Mouse (Mus musculus) neural tube, embryonic 13.5 days (tissue): ENCODE measurements at regions not wholly inside any gene's neighbourhood (a gene's known extent, or its start where the extent isn't known, plus 50 kb on each side); places are given as distances from the start of the nearest gene placed in this dataset.

Source experiments
- ATAC-seq: fragments of 200-750 bp; cut with Nextera tagmentation; 2 replicates; pipeline ENCODE4 v1.8.0; 2017; ENCODE audit warnings: low read depth, mild to moderate bottlenecking, moderate TSS enrichment, moderate library complexity
- H3K27ac ChIP-seq: fragments of 300-500 bp; sonication (generic); replicated peaks from 2 replicates; pipeline ENCODE4 v1.5.1; 2015; ENCODE audit warnings: moderate library complexity, mild to moderate bottlenecking, inconsistent platforms
- H3K27me3 ChIP-seq: fragments of 300-500 bp; sonication (generic); 2 replicates; pipeline ENCODE4 v1.6.1; 2015; ENCODE audit warnings: mild to moderate bottlenecking, inconsistent platforms
- H3K36me3 ChIP-seq: fragments of 300-500 bp; sonication (generic); 2 replicates; pipeline ENCODE4 v1.6.1; 2015; ENCODE audit warnings: mild to moderate bottlenecking, inconsistent platforms
- H3K4me1 ChIP-seq: fragments of 300-500 bp; sonication (generic); replicated peaks from 2 replicates; pipeline ENCODE4 v1.6.1; 2015; ENCODE audit warnings: inconsistent platforms
- H3K4me2 ChIP-seq: fragments of 300-500 bp; sonication (generic); 2 replicates; pipeline ENCODE4 v1.6.1; 2015; ENCODE audit warnings: inconsistent platforms, mild to moderate bottlenecking, moderate library complexity
- H3K4me3 ChIP-seq: fragments of 300-500 bp; sonication (generic); 2 replicates; pipeline ENCODE4 v1.5.1; 2015; ENCODE audit warnings: mild to moderate bottlenecking, inconsistent platforms
- H3K9ac ChIP-seq: fragments of 300-500 bp; sonication (generic); 2 replicates; pipeline ENCODE4 v1.6.1; 2015; ENCODE audit warnings: moderate library complexity, mild to moderate bottlenecking, inconsistent platforms
- H3K9me3 ChIP-seq: fragments of 300-500 bp; sonication (generic); 2 replicates; pipeline ENCODE4 v1.6.1; 2016; ENCODE audit warnings: inconsistent platforms
- whole genome bisulfite sequencing: fragments of 180-500 bp; shearing (Covaris S2); methylation state at CpG from one replicate; pipeline ENCODE4 v1.1.7; 2015; 5-methylcytosine and 5-hydroxymethylcytosine counted together

GRCm38 (mm10) chr9:50176131-50176530 is 168.6 kb downstream of the Rpl10-ps3 start:
- H3K27ac ChIP-seq: no peak overlapping the region
- no peaks in the 10 kb centered on the region for H3K9me3 ChIP-seq
- H3K4me1 ChIP-seq: peaks cover 9% of the 10 kb centered on the region
- H3K4me2 ChIP-seq: no peak overlapping the region
- WGBS: 93% methylated on average over 2 of the region's 2 CpGs
- H3K4me3 ChIP-seq: no peak overlapping the region
- H3K27me3 ChIP-seq: peaks cover 2% of the 10 kb centered on the region; the same call in 1 of the 2 replicates
- H3K36me3 ChIP-seq: no peaks in the 10 kb centered on the region
- H3K9ac ChIP-seq: no peak overlapping the region
- no peak for ATAC-seq

DNA sequence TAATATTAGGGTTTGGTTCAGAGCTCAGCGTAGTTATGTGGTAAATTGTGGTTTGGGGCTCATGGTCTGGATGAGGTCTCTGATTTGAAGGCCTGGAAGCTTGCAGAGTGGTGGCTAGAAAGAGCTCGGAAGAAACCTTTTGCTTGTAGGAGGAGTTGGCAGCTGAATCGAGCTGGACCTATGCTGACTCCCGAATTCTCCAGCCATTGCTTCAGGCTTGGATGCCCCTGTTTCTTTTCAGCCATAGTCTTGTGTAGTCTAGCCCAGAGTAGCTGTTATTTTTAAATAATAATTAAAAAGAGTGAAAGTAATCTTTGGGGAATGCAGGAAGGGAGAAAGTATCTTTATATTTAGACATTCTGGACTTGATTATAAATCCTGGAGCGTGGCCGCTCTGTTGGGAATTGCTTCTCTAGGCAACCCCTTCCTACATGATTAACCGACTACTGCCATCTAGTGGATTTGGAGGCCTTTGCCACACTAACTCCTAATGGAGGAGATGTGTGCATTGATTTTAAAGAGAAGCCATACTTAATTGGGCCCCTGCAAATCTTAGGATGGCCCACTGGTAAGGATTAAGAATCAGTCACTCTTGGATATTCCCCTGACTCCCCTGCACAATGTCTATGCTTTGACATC is 172.8 kb downstream of the Rpl10-ps3 start:
- peak overlapping the region; percentile 18 for H3K4me3 ChIP-seq
- WGBS: 14% methylated on average over 7 of the region's 7 CpGs
- H3K9ac ChIP-seq: no peak overlapping the region
- H3K36me3 ChIP-seq: no peaks in the 10 kb centered on the region
- no peak overlapping the region for H3K27ac ChIP-seq
- no peaks in the 10 kb centered on the region for H3K9me3 ChIP-seq
- H3K4me2 ChIP-seq: peak overlapping the region; percentile 43
- H3K27me3 ChIP-seq: peaks cover 2% of the 10 kb centered on the region; the same call in 1 of the 2 replicates
- peak; percentile 81 for ATAC-seq
- H3K4me1 ChIP-seq: peaks cover 11% of the 10 kb centered on the region

DNA sequence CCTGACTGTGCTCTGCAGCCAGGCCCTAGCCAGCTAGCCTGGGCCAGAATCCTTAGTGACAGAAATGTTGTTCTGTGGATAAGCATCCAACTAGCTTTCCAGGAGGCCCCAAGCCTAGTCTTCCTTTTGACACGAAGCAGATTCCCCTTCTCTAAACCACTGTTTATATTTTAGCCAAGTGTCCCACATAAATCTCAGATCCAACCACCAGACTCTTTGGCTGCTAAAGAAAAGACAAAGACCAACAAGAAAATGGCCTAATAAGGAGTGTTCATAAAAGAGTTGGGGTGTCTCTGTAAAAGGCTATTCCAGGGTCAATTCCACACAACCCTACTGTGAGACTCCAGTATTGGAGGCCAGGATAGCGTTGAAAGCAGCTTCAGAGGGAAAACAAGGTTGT is 173.6 kb downstream of the Rpl10-ps3 start:
- H3K4me1 ChIP-seq: peaks cover 11% of the 10 kb centered on the region
- H3K4me3 ChIP-seq: no peak overlapping the region
- WGBS: 26% methylated on average over 2 of the region's 2 CpGs
- H3K9me3 ChIP-seq: no peaks in the 10 kb centered on the region
- H3K36me3 ChIP-seq: no peaks in the 10 kb centered on the region
- peaks cover 2% of the 10 kb centered on the region; the same call in 1 of the 2 replicates for H3K27me3 ChIP-seq
- H3K27ac ChIP-seq: no peak overlapping the region
- ATAC-seq: no peak
- H3K9ac ChIP-seq: no peak overlapping the region
- no peak overlapping the region for H3K4me2 ChIP-seq

DNA sequence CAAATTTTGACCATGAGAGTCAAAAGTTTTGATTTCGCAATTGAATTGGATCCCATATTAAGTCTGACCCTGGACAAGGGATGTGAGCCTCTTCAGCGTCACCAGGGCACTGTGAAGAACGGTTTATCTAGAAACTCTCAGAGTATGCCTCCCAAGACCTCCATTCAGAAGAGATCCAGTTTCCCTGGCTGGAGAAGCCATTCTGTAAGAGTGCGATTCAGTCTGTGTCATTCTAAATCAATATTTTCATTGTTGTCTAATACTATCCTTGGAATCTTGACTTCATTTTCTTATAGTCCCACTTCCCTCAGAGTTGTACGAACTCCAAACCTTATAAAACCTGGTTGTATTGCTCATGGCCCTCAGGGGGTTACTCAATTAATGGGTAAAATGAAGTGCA is 174.1 kb downstream of the Rpl10-ps3 start:
- 82% methylated on average over 5 of the region's 5 CpGs for WGBS
- H3K9ac ChIP-seq: no peak overlapping the region
- no peaks in the 10 kb centered on the region for H3K36me3 ChIP-seq
- no peak overlapping the region for H3K27ac ChIP-seq
- H3K4me1 ChIP-seq: peaks cover 11% of the 10 kb centered on the region
- H3K4me2 ChIP-seq: no peak overlapping the region
- H3K27me3 ChIP-seq: peaks cover 2% of the 10 kb centered on the region; the same call in 1 of the 2 replicates
- no peak for ATAC-seq
- H3K4me3 ChIP-seq: no peak overlapping the region
- H3K9me3 ChIP-seq: no peaks in the 10 kb centered on the region

DNA sequence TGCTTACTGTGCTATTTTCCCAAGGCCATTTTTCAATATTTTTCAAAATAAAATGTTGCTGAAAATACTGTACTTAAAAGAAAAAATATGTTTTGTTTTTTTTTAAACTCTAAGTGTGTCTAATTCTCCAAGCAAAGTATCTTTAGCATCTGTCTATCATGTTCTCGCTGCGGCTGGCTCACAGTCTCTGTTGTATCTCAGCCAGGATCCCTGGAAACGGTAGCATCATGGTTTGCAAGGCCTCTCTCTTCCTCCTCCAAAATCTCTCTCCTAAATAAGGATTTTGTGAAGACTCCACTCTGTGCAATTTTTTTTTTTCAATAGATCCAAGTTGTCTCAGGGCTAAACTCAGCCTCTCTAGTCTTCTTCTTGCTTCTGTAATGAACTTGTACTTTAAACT is 190.2 kb downstream of the Rpl10-ps3 start:
- Histone ChIP-seq H3K4me1 (no peaks in the 10 kb centered on the region), H3K36me3 (no peaks in the 10 kb centered on the region), H3K4me2 (no peak overlapping the region), H3K9ac (no peak overlapping the region), H3K27me3 (no peaks in the 10 kb centered on the region), H3K9me3 (no peaks in the 10 kb centered on the region), H3K4me3 (no peak overlapping the region), H3K27ac (no peak overlapping the region)
- WGBS: 93% methylated on average over 3 of the region's 3 CpGs
- ATAC-seq: no peak

DNA sequence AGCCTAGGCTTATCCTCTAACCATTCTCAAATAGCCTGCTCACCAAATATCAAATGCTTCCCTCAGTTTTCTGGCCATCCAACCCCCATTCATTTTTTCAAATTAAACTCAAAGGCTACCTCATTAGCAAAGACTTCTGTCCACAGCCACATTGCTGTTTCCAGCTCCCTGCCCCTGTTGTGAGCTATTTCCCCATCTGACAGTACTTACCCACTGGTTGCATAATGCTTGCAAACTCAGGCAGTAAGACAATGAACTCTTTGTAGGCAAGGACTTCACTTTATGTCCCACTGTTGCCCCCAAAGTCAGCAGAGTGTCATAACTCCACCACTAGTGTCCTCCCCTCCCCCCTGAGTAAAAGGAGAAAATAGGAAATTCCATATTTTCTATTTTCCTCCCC is 194.7 kb downstream of the Rpl10-ps3 start:
- no peaks in the 10 kb centered on the region for H3K27me3 ChIP-seq
- no peak overlapping the region for H3K27ac ChIP-seq
- H3K36me3 ChIP-seq: no peaks in the 10 kb centered on the region
- H3K9me3 ChIP-seq: no peaks in the 10 kb centered on the region
- no peak for ATAC-seq
- no peak overlapping the region for H3K9ac ChIP-seq
- H3K4me3 ChIP-seq: no peak overlapping the region
- H3K4me1 ChIP-seq: peaks cover 6% of the 10 kb centered on the region; the same call in 1 of the 2 replicates
- H3K4me2 ChIP-seq: no peak overlapping the region

GRCm38 (mm10) chr9:50142756-50143155 is 202.0 kb downstream of the Rpl10-ps3 start:
- Histone ChIP-seq H3K27me3 (no peaks in the 10 kb centered on the region), H3K9ac (no peak overlapping the region), H3K4me1 (peaks cover 35% of the 10 kb centered on the region), H3K27ac (no peak overlapping the region), H3K9me3 (no peaks in the 10 kb centered on the region), H3K4me2 (no peak overlapping the region), H3K36me3 (no peaks in the 10 kb centered on the region), H3K4me3 (no peak overlapping the region)
- 27% methylated on average over 1 of the region's 1 CpGs for WGBS
- peak; percentile 61 for ATAC-seq

DNA sequence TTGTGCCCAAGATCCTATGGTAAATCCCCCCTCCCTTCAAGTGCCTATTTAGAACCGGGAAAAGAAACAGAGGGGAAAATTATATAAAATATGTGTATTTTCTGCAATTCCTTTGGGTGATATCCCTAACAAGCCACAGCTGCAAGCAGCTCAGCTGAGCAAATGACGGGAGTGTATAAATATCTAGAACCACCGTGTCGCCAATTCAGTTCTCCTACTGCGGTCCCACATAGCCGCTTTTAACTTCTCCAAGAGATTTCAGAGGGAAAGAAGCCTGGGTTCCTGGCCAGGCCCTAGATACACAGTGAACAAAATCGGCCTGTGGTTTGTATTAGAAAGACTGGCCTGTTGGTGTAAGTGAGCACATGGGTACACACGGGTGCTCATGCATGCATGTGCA is 202.7 kb downstream of the Rpl10-ps3 start:
- Histone ChIP-seq H3K9ac (no peak overlapping the region), H3K4me1 (peaks cover 35% of the 10 kb centered on the region), H3K4me3 (no peak overlapping the region), H3K36me3 (no peaks in the 10 kb centered on the region), H3K27me3 (no peaks in the 10 kb centered on the region), H3K4me2 (no peak overlapping the region), H3K27ac (no peak overlapping the region), H3K9me3 (no peaks in the 10 kb centered on the region)
- 86% methylated on average over 8 of the region's 8 CpGs for whole genome bisulfite sequencing
- ATAC-seq: 0 out of 2 replicates have a peak, but pooled peaks have one; percentile 11

DNA sequence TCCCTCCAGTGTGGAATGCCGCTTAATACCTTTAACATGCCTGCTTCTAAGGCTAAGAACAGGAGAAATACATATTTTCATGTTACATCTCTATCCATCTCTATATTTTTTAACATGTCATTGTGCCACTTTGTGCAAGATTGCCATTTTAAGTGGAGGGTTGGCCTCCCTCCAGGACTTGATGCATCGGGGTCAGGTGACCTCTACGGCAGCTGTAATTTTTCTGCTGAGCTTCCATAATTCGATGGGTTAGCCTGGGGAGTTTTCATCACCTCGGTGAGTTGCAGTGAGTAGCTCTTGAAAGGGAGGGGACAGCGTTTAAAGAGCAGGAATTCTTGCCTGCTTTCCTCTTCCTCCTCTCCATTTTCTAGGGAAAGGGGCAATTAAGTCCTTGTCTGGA is 203.6 kb downstream of the Rpl10-ps3 start:
- H3K9me3 ChIP-seq: no peaks in the 10 kb centered on the region
- no peaks in the 10 kb centered on the region for H3K27me3 ChIP-seq
- no peak for ATAC-seq
- H3K4me1 ChIP-seq: peaks cover 29% of the 10 kb centered on the region
- 53% methylated on average over 6 of the region's 6 CpGs for WGBS
- no peak overlapping the region for H3K4me2 ChIP-seq
- H3K4me3 ChIP-seq: no peak overlapping the region
- H3K27ac ChIP-seq: peak overlapping the region; percentile 52; the same call in 1 of the 2 replicates
- no peaks in the 10 kb centered on the region for H3K36me3 ChIP-seq
- H3K9ac ChIP-seq: no peak overlapping the region

GRCm38 (mm10) chr9:50138341-50138978 is 206.3 kb downstream of the Rpl10-ps3 start:
- H3K27me3 ChIP-seq: no peaks in the 10 kb centered on the region
- H3K4me1 ChIP-seq: peaks cover 33% of the 10 kb centered on the region
- no peaks in the 10 kb centered on the region for H3K9me3 ChIP-seq
- no peak overlapping the region for H3K4me3 ChIP-seq
- ATAC-seq: no peak; the same call in 1 of the 2 replicates
- WGBS: 82% methylated on average over 9 of the region's 9 CpGs
- H3K36me3 ChIP-seq: no peaks in the 10 kb centered on the region
- H3K4me2 ChIP-seq: no peak overlapping the region
- H3K9ac ChIP-seq: no peak overlapping the region
- no peak overlapping the region for H3K27ac ChIP-seq

- Histone ChIP-seq H3K36me3 (no peaks in the 10 kb centered on the region), H3K27ac (no peak overlapping the region), H3K4me2 (no peak overlapping the region), H3K9ac (no peak overlapping the region), H3K4me1 (peaks cover 16% of the 10 kb centered on the region), H3K27me3 (no peaks in the 10 kb centered on the region), H3K9me3 (no peaks in the 10 kb centered on the region), H3K4me3 (no peak overlapping the region)
- ATAC-seq: no peak
- 70% methylated on average over 1 of the region's 1 CpGs for WGBS
Measured at GRCm38 (mm10) chr9:50136636-50136985, 208.2 kb downstream of the Rpl10-ps3 start.

DNA sequence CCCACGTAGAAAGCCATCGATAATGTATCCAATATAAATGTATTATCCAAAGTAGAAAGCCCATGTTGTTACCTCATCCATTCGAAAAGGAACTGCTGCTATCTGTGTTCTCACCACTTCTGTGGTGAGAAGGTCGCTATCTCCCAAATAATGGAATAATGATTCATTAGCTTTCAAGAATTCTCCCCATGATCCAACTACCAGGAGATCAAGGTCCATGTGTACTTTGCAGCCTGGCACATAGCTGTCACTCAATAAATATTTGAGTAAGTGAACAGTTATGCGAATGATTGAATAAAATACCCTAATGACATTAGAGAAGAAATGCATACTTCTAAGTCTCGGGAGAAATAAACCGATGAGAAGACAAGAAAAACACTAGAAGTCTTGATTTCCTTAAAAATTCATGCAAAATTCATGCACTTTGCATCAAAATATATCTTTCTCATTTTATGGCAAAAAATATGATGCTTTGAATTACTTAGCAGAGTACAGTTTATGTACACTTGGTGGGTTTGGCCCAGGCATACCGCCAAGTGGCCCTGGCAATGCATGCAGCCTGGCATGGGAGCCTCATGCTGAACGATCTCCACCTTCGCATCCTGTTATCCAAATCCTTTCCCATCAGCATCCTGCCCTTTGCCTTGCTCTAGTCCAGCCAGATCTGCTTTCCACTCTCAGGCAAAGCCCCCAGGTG is 208.7 kb downstream of the Rpl10-ps3 start:
- peaks cover 11% of the 10 kb centered on the region for H3K4me1 ChIP-seq
- no peak overlapping the region for H3K4me3 ChIP-seq
- H3K4me2 ChIP-seq: no peak overlapping the region
- H3K27ac ChIP-seq: no peak overlapping the region
- H3K27me3 ChIP-seq: no peaks in the 10 kb centered on the region
- 92% methylated on average over 10 of the region's 10 CpGs for WGBS
- H3K9ac ChIP-seq: no peak overlapping the region
- no peaks in the 10 kb centered on the region for H3K9me3 ChIP-seq
- H3K36me3 ChIP-seq: no peaks in the 10 kb centered on the region
- ATAC-seq: no peak
